Mouse (Mus musculus) urinary bladder, postnatal 36 days (tissue): ENCODE data around the gene Dffa.
A peak's percentile ranks its signal among the peaks of the same experiment; 100 is the strongest.
"Not testable (repeated sequence)": the region's sequence is repeated elsewhere in the genome, so short reads cannot be mapped to it uniquely, and the experiment has no call there.

Source experiments
- DNase-seq, 2 experiments: peaks; one replicate each; pipeline ENCODE4 v3.0.0; 2022; ENCODE audit warnings: low spot score in 2 of 2, mixed read lengths in 1 of 2

Gene Dffa

DNA sequence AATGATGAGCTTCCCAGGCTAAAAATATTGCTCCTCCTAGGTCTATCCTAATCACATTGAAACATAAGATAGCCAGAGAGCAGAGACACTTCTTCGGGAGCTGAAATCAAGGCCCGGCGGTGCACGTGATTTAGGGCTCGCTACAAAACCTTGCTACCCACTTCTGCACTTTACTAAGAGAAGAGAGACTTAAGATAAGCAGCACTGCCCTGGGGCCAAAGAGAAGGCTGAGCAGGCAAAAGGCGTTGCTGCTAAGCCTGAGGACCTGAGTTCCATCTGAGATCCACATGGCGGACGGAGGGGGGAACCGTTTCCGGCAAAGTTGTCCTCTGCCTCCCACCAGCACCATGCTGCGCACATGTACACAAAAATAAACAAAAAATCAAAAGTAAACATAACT, 5.4 kb upstream of the Dffa start:
- DNase-seq: no peak

DNA sequence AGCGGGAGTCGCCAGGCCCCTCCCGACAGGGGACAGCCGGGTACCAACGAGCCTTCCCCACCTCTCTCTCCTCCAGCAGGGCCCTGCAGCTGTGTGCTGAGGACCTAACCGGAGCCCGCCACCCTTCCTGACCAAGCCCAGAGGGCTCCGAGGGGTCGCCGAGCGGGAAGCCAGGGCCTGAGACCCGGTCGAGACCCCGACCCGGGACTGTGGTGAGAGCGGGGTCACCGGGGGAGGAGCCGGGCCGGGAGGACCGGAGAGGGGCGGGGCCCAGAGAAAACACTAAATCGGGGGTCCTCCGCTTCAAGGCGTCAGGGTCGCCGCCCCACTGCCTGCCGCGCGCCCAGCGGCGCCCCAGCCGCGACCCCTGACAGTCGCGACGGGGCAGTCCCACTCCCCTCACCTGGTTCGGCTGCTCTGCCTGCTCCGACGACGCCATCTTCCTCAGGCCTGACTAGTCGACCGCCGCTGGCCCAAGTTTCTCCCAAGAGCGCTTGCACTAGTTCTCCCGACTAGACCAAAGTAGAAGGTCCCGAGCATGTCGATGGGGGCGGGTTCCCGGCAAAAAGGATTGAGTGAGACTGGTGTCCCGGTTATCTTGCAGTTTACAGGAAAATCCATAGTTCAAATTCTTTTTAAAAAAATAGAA, 4.5 kb upstream of the Dffa start, which contains the start of gene Pex14:
TSS of gene Pex14 (minus strand) at position 508 of the 649 bp plus-strand sequence.
- DNase-seq: peak; percentile 85 to 92

DNA sequence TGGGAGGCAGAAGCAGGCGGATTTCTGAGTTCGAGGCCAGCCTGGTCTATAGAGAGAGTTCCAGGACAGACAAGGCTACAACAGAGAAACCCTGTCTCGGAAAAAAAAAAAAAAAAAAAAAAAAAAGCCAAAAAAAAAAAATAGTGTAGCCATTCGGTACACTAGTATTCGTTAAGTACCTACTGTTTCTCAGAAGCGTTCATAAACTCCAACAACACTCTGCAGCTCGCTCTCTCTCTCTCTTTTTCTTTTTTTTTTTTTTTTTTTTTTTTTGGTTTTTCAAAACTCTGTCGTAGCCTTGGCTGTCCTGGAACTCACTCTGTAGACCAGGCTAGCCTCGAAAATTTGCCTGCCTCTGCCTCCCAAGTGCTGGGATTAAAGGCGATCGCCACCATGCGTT, 3.5 kb upstream of the Dffa start:
- not testable (repeated sequence) for DNase-seq

DNA sequence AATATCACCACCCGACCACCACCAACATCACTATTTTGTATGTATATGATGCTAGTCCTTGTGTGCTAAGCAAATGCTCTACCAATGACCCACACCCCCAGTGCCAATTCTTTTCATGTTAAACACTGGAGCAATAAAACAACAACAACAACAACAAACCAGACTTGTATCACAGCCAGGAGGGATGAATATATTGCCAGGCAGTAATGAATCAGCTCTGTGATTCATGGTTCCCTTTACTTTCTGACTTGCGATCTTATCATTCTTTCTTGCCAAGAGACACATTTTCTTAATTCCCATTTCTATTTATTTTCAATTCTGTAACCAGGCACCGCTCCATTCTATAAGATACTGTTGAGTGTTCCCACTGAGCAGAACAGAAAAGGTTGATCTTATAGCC, 2.5 kb upstream of the Dffa start:
- DNase-seq: no peak

DNA sequence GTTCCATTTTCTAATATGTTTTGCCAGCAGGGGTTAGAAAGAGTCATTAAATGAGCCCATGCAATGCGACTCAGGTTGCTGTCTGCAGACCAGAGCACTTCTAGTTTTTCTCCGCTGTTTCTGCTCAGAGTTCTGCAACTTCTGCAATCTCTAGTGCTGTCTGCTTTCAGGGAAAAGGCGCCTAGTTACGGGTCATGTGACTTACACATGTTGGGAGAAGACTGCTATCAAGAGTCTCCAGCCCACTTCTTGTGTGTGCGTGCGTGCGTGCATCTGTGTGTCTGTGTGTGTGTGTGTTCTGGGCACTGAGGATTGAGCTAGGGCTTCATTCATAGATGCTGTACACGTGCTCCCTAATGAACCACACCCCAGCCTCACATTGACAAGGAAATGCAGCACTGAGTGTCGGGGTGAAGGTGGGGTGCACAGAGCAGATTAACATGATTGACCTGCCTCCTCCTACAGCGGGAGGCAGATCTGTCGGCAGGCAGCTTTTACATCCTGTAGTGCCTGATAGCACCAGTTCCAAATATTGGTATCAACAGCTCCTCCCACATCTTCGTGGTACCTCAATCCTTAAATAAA, 16.1 kb downstream of the Dffa start:
- DNase-seq: not testable (repeated sequence)

DNA sequence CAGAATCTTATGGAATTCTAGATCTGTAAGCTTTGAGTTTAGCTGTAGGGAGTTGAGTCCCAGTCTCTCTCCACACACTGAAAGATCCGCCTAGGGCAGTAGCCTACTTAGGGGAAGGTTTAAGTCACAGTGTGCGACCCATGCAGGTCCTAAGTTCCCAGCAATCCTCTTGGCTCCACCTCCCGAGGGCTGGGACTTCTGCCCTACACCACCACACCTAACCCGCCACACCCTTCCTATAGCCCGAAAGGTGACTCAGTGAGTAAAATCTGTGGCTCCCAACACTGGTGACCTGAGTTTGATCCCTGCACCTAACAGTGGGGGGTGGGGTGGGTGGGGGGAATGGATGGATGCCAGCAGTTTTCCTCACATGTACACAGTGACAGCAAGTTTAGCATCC, 19.5 kb downstream of the Dffa start:
- DNase-seq: no peak

DNA sequence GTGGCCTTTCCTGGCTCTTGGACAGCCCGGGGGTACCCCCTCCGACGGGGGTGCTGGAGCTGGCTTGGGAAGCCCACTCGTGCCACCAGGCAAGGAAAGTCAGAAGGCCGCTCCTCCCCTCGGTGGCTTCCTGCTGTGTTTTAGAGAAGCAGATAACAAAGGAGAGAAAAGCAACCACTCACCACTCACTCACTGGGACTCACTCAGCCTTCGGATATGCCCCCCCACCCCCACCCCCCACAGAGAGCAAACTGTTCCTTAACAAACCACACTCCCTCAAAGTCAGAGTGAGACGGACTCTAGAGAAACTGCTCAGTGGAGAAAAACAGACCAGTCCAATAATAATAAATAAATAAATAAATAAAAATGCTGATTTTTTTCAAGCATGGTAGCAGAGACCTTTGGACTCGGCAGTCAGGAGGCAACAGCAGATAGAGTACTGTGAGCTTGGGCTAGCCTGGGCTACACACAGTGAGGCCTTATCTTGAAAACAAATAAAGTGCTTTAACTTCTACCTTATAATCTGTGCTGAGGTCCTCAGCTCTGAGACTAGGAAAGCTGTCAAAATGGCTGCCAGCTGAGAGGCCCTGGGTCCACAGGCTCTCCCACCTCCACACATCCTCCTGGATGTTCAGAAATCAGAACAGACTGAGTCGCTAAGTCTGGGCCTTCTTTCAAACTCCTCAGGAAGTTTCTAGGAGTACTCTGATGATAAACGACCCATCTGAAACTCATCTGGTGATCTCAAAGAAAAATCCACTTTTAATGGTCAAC, 21.6 kb downstream of the Dffa start:
- no peak for DNase-seq

DNA sequence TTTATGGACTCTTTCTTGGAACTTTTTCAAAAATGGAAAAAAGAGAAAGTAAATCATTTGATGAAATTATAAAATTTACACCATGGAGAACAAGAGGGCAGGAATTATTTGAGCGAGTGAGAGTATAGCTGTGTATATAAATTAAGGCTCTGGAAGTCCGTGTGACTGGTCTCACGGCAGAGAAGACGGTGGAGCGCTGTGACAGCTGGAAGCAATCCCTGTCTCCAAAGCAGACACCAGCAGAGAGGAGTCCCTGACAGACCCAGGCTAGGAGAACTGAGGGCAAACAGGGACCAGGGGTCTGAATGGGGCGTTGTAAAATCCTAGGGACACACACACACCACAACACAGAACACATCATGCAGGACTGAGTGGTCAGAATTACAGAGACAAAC, 22.2 kb downstream of the Dffa start:
- no peak for DNase-seq

DNA sequence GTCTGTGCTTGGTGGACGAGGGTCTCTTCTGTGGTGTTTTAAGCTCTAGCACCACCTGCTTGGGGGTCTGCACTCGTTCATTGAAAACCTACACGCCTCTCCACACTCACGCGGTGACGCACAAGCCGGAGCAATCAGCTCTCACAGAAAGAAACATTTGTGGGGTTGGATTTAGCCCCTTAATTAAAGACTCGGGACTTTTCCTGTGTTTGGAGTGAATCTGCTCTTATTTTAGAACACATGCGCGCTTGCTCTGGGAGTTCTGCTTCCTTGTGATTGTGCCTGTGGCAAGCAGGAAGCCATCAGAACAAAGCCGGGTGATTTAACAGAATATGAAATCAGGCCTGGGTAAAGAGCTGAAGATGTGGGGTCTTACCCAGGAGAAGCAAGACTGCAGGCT, 22.7 kb downstream of the Dffa start, which contains the start of gene Cort:
TSS of gene Cort (minus strand) at position 101 of the 400 bp plus-strand sequence.
- DNase-seq: no peak

DNA sequence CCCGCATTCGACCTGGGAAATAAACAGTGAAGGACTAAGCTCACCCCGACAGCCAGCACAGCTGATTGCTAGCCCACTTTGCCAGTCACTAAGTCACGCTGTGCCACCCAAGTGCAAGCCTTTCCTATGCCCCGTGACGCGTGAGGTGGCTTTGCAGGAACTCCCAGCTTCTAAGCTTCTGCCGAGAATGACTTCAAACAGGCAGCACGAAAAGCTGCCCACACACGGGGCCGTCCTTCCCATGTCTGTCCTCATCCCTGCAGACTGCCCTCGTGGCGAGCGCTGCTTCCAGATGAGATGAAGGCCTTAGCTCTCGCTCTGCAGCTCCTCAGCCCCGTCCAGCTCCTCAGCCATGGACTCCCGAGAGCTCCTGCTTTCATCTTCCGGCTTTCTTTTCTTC, 24.5 kb downstream of the Dffa start:
- DNase-seq: no peak

DNA sequence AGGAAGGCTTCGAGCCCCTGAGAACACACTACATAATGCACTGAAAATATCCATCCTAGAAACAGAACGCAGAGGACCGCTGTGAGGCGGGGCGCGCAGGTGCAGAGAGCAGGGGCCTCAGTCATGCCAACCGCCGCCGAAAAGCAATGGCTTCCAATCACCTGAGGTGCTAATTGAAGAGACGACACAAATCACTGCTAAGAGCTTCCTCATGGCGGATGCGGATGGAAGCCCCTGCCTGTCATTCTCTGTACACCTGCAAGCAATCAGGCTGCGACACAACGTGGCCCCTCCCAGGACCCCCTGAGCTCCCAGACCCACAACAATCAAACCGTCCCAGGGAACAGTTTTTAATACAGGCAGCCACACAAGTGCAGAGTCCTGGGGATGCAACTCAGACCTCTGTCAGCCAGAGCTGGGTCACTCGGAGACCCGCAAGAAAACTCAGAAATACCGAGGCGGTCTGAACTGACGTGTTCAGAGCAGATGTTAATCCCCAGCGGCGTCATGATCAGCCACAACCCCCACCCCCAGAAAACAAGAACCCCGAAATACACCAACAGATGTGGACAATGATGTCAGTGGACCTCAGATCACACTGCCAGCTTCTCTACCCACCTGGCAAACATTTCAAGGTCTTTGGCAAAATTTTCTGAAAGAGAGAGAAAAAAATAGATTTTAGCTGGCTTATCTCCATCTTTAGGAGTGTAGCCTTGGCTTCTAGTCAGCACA, 27.2 kb downstream of the Dffa start:
- DNase-seq: no peak

DNA sequence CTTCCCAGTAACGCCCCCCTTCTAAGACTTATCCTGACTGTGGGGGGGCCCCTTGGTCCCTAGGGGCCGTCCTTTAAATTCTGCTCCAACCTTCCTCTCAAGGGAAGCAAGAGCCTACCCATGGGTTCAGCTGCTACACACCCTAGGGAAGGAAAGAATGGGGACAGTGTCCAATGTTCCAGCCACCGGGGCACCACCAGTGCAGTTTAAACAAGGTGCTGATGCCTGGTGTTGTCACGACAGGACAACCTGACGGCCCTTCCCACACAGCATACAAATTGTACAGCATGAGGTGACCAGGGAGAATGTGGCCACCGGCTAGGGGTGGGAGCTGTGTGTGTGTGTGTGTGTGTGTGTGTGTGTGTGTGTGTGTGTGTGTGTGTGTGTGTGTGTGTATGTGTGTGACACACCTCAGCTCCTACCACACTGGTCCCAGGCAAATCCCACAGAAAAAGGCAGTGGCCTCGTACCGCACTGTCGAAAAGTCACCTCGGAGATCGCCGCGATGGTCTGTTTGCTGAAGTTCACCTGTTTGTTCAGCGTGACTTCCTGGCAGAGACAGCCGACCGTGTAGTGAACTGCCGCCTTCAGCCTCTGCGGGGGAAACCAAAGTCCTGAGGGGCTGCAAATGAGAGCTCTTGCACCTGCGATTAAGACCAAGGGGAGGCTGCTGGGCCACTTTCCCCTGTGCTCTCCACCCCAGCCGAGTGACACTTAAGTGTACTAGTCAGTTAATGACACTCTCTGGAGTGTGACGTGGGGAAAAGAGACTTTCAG, 28.0 kb downstream of the Dffa start:
- no peak for DNase-seq

DNA sequence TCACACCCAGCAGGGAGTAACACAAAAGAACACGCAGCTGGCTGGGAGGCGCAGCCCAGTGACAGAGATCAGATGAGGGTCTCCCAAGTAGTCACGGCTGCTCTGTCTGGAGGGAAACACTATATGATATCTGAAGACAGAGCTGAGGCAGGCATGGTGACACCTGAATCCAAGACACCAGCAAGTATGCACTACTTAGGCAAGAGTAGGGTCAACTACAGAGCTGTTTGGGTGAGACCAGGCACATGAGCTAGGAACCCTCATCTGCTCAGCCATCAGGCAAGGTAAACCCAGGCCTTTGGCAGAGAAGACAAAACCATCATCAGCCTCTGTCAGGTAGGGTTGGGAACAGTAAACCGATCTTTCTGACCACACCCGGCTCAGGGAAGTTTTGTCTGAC, 29.4 kb downstream of the Dffa start:
- DNase-seq: no peak

DNA sequence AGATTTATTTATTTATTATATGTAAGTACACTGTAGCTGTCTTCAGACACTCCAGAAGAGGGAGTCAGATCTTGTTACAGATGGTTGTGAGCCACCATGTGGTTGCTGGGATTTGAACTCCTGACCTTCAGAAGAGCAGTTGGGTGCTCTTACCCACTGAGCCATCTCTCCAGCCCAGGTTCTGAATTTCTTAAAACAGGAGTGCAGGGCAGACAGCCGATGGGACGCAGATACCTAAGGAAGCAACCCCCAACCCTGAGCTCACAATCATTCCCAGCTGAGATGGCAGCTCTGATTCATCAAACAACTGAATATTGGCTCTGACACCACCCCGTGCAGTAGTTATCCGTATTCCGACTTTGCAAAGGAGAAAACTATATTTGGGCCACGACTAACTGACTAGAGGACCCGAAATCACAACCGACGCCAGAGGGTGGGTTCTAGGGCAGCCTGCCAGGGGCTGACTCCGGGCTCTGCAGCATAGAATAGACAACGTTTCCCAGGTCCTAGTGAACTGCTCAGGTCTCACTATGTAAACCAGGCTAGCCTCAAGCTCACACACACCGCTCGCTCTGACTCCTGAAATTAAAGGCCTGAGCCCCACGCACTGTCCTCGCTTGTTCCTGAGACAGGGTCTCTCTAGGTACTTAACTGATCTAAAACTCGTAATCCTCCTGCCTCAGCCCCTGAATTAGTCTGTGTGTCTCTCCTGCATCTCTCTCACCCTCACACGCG, 32.3 kb downstream of the Dffa start:
- DNase-seq: no peak

DNA sequence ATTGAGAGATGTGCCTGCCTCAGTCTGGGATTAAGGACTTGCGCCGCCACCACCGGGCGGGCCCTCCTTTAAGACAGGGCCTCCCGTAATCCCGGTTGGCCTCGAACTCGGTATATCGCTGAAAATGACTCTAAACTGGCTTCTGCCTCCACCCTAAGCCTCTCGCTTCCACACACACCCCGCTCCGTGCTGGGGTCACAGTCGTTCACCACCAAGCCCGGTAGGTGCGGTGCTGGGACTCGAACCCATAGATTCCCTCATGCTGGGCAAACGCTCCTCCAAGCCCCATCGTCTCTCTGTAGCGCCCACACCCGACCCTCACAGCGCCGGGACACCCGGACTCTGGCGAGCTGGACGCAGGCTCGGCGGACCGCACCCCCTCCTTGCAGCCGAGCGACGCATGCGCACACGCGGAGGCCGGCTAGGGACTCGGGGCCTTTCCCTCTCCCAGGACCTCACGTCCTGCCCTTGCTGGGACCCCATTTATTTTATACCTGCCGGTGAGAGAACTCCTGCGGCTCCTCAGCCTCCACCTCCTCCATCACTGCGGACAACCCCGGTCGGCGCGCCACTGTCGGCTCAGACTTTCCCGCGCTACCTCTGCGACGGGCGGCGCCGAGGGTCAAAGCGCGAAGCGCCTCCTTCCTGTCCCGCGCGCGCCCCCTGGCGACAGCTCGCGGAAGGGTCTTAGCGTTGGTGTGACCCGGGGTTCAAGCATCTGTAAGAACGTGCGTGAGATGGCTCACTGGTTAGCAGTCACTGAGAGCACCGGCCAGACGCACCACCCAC, 33.2 kb downstream of the Dffa start, which contains the start of gene Cenps:
TSS of gene Cenps (minus strand) at position 648 of the 789 bp plus-strand sequence.
- DNase-seq: peak; percentile 84 to 85

DNA sequence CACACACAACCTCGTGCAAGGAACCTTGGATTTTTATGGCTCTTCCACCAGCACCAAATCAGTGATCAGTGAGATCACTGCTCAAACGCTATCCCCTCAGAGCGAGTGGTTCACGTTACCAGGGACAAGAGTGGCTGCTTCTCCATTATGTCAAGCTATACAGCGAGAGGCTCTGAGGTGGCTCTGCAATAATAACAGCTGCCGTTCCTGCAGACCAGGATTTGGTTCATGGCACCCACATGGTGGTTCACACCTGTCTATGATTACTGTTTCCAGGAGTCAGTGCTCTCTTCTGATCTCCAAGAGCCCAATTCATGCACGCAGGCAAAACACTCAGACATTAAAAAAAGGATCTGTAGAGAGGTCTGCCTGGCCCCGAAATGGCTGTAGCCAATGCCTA, 34.6 kb downstream of the Dffa start:
- DNase-seq: no peak

DNA sequence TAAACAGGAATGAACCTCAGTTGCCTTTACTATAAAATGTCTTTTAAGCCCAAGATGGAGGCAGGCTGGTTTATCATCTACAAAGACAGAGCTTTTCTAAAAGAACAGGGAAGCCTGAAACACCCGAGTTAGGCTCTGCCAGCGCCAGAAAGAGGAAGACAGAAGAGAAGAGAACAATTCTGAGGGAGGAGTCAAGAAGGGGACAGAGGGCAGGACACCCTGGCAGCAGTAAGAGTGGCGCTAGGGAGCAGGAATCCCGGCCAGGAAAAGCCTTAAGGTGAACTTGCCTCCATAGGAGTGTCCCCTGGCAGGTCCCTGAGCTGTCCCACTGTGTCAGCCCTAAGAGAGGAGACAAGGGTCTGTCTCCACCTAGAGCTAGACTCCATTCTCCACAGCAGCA, 39.6 kb downstream of the Dffa start:
- DNase-seq: no peak

DNA sequence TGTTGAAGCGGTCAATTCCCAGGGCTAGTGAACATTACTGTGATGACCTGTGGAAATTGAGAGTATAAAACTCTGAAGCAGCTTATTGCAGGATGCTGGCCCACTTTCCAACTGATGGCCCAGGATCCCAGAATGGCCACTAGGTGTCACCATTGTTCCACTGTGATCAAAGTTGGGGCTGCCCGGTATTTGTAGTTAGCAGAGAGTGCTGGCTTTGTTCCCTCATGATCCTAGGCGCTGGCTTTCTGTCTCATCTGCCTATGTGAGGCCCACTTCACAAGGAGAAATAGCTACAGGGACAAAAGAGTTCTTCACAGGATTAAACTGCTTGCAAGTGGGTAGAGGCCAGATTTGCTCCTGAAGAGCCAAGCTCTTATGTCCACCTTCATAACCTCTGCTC, 40.5 kb downstream of the Dffa start:
- peak; percentile 69 to 83 for DNase-seq

DNA sequence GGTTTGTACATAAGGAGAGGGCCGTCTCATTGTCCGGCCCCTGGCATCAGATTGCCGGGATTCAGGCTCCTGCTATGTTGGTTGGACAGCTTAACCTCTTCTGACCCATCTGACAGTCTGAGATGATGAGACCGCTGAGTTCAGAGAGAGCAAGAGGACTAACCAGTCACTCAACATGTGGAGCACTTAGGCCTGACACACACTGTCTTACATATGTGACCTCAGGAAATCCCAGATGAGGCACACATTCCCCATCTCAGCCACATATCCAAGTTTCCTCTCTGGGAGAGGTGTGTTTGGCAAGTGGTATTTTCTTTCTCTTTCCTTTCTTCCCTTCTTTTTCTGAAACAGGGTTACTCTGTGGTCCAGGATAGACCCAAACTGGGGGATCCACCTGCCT, 41.2 kb downstream of the Dffa start:
- DNase-seq: no peak

DNA sequence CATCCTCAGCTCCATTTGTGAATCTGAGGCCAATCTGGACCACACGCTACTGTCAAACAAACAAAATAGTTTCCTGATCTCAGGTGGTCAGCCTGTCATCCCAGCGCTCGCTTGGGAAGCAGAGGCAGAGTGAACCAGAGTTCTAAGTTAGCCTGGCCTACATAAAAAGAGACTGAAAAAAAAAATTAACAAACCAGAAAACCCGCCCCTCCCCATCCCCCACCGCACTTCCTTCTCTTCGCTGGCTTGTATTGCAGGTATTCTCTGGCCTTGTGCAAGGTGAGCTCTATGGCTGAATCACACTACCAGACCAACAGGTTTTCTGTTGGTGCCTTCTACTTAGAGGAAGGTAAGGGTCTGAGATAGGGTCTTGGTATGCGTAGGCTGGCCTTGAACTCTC, 43.6 kb downstream of the Dffa start:
- DNase-seq: peak in 1 of 2 experiments; percentile 29
